Mouse (Mus musculus) lung, postnatal 14 days (tissue): ENCODE measurements at regions not wholly inside any gene's neighbourhood (a gene's known extent, or its start where the extent isn't known, plus 50 kb on each side); places are given as distances from the start of the nearest gene placed in this dataset.
A peak's percentile ranks its signal among the peaks of the same experiment; 100 is the strongest.
"Not testable (repeated sequence)": the region's sequence is repeated elsewhere in the genome, so short reads cannot be mapped to it uniquely, and the experiment has no call there.

Source experiments
- DNase-seq: peaks from one replicate; pipeline ENCODE4 v3.0.0; 2021

DNA sequence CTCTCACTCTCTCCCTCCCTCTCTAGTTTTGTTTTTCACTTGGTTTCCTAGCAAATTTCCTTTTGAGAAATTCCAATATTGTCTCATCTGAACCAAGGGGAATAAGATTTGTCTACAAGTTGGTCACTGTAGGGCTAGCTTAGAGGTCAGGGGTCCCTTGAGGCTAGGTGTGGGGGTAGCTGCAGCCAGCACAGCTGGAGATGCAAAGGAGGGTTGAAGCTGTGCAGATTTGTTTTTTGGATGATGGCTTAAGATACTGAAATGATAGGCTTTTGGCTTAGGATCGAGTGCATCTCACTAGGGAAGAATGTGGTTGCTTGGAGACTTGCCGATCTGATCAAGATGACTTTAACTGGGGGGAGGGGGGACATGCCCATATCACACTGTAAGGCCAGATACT is 88.3 kb upstream of the Tmem28 start:
- DNase-seq = no peak

DNA sequence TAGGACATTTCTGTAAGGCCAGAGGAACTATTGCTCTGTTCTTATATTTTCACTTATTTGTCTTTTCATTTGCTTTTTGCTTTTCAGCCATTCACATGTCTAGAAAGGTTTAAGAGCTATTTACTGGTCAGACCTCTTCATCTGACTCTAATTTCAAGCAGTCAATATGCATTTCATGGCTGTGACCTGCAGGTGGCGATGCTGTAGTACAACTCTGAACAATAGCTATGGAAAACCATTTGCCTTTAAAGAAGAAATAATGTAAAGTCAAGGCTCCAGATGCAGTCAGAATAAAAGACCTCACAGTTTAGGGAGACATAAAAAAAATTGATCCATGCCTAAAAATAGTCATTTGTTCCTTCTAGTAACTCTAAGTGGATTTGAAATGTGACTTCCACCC is 95.7 kb upstream of the Tmem28 start:
- DNase-seq = peak; percentile 27

DNA sequence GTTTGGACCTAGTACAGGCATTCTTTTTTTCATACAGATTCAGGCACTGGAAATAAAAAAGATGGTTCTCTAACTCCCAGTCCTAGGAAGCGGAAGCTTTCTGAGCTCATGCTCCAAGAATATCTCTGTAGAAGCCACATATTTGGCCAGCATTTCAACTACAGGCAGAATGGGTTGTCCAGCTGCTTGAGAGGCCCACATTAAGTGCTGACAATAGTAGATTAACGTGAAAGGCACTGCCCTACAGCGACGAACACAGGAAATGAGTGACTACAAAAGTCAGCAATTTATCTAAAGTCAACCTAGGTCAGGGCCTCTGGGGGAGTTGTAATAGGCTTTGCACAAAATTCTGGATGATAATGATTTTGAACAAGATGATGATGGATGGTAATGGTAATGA is 125.5 kb upstream of the Tmem28 start:
- no peak for DNase-seq

DNA sequence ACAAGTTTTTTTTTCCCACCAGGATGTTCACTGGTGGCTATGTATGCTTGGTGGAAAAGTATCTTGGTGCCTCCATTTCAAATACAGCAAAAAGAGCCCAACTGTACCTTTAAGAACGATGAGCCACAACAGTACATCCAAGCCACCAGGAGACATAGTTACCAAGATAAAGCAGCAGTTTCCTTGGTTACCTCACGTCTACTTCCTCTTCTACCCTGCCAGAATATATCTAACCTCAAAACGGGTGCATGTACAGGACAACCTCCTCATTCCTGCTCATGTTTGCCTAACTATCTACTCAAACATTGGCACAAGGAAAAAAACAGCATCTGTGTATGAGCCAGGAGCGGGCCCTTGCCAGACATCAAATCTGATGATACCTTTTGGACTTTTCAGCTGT is 129.8 kb upstream of the Tmem28 start:
- no peak for DNase-seq

DNA sequence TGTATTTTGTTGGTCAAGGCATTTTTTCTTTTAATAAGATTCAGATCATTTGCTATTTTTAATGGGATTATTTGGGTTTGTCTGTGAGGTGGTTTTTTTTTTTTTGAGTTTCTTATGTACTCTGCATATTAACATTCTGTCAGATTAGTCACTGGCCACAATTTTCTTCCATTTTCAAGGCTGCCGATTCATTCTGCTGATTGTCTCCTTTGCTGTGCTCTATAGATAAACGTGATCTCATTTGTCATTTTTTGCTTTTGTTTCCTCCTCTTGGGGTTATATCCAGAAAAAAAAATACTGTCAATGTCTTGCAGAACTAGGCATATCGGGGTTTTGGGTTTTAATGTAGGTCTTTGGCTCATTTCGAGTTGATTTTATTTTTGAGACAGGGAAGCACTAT is 131.1 kb upstream of the Tmem28 start:
- no peak for DNase-seq

DNA sequence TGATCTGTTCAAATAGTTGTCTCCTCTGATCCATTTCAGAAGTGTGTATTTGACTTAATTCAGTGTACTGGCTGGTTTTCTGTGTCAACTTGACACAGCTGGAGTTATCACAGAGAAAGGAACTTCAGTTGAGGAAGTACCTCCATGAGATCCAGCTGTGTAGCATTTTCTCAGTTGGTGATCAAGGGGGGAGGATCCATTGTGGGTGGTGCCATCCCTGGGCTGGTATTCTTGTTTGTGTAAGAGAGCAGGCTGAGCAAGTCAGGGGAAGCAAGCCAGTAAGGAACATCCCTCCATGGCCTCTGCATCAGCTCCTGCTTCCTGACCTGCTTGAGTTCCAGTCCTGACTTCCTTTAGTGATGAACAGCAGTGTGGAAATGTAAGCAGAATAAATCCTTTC is 138.3 kb upstream of the Tmem28 start:
- DNase-seq = not testable (repeated sequence)

DNA sequence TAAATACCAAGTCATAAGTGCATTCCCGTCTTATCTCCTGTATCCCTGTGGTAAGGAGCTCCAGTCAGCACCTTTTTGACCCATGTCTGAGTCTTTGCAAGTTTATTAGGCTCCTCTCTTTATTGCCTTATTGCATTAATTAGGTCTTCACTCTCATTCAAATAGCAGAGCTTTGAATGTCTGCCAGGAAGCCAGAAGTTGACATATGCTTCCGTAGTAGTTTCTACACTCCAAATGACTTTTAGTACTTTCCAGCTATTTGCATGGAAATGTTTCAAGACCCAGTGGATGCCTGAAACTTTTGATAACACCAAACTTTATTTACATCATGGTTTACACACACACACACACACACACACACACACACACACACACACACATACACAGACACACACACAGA is 153.2 kb upstream of the Tmem28 start:
- DNase-seq = no peak

DNA sequence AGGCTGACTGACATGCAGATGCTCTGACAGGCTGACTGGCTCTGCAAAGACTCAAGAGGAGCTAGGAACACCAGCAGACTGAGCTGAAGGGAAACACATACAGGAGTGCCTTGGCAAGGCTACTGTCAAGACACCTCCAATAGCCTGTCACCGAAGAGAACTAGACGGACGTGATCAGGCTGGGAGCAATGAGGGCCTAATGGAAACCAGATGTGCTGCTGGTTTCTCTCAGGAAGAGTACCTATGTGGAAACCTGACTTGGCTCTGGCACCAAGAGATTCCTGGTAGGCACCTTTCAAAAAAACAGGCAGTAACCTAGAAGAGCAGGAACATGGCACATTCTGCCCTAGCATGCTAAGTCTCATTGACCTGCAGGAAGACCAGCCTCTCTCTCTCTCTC is 158.3 kb upstream of the Tmem28 start:
- no peak for DNase-seq

DNA sequence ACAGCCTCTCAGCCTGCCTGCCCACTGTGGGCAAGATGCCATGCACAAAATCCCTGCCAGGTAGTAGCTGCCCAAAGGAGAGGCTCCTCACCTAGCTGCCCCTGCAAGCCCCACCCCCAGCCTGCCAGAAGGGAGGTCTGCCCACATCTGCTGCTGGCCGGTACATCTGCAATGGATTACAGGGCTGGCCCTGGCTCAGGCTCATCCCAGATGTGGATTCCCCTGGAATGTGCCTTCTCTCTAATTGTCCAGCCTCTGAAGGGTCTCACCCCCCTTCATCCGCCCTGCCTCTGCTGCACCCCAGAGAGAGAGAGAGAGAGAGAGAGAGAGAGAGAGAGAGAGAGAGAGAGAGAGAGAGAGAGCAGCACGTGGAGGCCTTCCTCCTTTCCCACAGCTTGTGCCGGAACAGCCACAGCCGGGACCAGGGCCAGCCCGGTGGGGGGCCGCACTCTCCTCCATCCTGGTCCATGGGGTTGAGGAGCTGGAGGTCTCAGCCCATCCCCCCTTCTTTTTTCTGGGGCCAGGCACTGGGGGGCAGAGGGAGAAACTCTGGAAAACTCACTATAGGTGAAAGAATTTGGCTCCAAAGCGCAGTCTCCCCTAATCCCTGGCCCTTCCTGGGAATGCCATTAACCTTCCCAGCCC is 161.2 kb upstream of the Tmem28 start:
- no peak for DNase-seq

DNA sequence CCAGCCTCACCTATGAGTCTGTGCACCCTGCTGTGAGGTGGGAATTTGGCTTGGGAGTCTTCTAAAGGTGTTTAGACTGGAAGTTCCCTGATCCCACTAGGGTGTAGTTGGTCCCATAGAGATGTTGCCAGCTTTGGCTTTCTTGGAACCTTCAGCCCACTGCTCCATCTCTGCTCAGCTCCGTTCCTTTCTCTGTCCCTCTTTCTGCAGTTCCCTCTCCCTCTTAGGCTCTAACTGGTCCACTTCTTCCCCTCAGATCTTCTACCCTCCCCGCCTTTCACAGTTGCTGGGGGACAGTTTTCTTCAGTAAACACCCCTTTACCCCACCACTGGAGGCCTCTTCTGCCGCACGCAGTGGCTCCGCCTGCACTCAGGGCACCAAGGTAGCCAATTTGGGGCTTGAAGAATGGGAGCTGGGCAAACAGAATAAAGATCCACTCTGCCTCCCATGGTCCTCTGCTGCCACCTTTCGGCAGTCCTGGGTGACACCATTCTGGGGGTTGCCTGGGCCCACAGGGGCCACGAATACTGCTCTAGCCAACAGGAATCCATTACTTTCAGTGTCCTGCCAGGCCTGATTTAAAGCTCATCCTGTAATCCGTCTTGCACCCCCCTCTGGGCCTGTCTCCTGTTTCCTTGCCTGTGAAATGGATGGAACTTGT is 162.9 kb upstream of the Tmem28 start:
- DNase-seq = peak; percentile 72

DNA sequence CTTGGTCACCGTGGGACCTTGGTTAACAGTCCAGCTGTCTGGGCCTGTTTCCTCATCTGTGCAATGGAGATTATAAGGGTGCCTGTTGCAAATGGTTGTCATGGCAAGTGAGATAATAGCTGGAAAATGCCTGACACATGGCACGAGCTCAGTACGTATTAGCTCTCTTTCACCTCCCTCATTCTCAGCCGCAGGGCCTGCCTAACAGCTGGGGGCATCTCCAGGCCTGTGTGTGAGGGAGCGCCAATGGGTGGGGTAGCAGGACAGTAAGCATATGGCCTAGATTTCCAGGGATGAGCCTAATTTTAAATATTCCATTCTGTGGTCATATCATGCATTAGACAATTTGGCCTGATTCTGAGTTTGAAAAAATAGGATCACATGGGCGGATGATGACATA is 163.8 kb upstream of the Tmem28 start:
- DNase-seq = no peak

DNA sequence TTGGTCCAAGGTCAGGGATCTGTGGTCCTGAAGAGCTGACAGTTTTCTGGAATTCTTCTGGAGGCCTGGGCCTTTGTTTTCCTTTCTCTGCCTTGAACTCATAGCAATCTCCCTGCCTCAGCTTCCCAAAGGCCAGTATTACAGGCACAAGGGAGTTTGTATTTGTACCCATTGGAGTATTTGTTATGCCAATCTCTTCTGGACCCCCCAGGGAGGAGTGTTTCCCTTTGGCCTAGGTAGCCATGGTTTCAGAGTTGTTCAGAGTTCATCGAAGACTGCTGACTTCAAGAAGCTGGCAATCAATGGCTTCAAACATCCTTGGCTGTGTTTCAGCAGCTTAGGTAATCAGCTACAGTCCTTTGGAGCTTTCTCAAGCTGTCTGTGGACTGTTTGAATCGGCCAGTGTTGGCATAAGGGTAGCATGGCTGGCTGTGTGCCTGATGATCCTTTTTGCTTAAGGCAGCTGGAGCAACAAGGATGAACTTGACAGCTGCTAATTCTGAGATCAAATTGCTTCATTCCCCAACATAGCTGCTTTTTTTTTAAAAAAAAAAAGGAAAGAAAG is 161.2 kb upstream of the Pja1 start:
- peak; percentile 34 for DNase-seq

DNA sequence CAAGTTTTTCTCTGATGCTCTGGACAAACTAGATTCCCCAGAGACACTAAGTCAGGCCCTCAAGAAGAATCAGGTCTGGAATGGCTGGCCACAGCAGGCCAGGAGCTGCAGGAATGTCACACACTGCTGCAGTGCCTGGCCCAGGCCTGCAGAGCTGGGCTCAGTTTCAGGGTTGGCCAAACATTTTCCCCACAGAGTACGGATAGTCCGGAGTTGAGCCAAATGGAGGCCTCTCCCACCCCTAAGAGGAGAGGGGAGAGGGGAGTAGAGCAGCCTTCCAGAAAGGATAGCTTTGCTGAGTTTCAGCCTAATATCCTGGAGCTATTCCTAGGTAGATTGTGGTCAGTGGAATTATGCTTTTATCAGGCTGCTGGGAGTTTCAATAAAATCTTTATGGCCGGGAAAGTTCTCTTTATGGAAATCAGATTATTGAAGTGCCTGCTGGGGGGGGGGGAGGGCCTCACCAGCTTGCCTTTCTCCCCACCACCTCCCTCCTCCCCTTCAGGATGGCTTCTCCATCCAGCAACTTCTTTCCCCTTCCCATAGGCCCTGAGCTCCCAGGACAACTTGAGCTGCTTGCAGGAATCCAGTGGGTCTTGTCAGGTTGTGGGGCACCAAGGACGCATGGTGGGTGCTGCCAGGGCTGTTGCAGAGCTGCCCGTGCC is 153.6 kb upstream of the Pja1 start:
- DNase-seq = no peak

DNA sequence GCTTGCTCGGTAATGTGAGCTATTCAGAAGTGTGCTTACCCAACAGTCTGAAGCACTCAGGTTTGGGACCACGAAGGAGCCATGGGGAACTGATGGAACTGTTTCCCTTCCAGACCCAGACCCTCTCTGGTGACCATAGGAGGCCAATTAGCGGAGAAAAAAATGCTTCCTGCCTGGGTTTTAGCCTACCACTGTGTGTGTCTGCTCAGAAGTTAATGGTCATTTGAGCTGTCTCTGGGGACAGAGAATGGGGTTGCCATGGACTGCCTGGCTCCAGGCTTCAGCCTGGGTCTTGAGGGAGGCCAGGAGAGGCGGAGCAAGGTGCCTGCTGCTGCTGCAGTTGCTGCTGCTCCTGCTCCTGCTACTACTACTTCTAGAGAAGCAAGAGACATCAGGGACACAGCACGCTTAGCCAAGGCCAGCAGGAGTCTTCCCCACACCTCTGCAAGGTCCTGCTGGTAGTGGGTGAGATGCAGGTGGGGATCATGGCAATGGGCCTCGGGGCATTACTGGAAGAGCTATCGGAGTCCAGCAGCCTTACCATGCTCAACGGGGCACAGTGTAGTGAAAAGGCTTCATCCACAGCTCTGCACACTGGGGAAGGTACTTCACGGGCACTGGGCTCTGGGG is 141.2 kb upstream of the Pja1 start:
- no peak for DNase-seq

DNA sequence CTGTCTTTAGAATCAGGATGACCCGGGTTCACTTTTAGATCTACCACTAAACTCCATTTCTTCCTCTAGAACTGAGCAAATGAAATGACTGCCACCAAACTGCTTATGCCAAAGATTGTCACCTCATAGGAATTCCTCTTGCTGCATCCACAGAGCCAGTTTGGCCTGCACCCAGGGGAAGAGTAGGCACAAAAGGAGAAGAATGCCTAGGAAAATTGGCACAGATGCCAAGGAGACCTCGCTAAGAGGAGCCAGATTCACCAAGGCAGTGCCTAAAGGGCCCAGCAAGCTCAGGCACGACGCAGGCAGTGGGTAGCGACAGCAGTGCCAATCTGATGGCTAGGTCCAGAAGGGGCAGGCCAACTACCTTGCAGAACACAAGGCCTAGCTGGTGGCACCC is 139.0 kb upstream of the Pja1 start:
- DNase-seq = no peak

DNA sequence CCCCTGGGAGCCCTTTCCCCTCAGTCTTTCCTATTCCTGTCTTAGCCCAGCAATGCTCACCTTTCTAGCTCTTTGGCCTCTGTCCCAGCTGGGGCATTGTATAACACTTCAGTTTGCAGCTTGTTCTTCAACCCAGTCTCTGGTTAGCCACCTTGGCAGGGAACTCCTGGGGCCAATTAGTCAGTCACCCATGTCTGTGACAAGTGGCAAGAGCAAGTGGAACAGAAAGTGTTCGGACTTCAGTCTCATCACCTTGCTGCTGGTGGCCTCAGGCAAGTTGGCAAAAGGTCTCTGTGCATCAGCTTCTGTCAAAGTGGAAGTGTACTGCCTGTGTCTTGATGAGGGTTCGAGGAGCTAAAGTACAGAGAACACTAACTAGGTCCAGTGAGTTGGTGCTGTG is 138.5 kb upstream of the Pja1 start:
- no peak for DNase-seq

DNA sequence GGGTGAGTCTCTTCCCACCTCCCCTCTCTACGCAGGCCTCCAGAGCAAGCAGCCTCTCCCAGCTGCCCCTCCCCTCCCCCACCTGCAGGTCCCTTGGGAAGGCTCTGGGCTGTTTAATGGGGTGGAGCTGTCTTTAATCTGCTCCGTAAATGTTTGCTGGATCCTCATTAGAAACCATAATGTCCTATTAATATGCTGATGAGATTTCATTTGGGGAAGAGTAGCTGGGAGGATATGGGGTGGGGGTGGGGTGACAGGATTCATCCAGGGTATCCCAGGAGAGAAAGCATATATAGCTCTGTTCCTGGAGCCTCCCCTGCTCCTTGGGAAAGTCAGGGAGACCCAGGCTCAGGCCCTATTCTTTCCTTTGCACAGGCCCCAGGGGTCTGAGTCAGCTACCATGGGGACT is 137.2 kb upstream of the Pja1 start:
- no peak for DNase-seq

DNA sequence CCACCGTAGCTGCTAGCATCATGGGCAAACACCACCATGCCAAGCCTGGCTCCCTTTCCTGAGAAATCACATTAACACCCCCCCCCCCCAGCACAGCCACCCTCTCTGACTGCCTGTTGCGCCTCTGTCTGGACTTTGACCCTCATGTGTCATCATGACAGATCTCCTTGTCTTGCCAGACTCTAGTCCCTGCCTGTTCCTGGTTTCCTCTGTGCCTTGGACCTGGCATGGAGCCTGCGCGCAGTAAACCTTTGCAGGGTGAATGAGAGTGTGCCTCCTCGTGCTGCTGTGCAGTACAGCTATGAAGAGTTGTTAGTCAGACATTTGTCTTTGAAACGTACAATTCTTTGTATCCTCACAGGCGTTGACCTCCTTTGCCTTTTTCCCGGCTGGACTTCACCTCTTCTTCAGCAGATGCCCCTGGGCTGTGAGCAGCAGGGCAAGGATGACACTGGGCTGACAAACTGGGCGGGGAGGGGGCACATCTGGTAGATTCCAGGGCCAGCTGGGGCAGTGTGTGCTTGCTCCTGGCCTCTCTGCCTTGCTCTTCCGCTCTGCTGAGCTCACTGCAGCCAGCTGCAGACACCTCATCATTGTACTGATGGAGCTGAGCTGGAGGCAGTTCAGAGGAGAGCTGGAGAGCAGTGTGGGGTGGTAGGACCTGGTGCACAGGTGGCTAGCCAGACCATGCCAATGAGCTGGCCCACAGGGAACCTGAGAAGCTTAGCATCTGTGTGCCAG is 134.2 kb upstream of the Pja1 start:
- DNase-seq = no peak

DNA sequence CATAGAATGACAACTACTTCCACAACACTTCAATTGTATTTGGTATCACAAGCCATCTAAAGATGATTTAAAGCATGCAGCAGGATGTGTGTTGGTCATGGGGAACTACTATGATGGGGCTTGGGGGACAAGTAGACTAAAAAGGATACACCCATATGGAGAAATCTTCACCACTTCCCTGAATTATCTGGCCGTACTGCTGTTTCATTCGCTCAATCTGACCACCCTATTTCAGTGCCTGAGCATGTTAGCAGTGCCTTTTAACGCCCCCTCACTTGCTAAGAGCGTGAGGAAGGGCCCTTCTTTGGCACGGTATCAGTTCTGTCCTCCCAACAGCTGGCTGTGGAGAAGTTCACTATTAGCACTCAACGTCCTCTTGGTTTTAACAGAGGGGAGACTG is 132.6 kb upstream of the Pja1 start:
- DNase-seq = no peak

DNA sequence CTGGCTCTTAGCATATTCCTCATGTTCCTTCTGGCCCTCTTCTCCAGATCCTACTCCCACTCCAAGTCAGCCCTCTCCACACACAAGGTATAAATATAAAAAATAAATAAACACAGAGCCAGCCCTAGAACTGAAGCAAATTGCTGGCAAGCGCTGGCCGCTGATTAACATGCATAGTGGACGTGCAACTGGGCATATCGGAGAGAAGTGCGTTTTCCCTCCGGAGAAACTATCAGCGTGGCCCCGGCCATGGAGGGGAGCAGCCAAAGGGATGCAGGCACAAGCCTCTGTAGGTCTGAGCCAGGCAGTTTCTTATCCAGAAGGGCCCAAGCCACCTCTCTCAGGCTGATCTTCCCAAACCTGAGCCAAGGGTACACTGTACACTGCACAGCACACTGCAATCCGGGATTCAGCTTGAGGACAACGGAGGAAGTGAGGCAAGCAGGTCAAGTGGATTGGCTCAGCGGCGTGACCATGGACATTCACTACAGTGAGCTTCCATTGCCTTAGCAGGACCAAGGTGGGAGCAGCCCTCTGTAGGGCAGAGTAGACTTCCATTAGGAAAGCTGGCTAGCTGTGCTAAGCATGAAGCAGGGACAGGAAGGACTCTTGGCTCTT is 131.3 kb upstream of the Pja1 start:
- DNase-seq = no peak

DNA sequence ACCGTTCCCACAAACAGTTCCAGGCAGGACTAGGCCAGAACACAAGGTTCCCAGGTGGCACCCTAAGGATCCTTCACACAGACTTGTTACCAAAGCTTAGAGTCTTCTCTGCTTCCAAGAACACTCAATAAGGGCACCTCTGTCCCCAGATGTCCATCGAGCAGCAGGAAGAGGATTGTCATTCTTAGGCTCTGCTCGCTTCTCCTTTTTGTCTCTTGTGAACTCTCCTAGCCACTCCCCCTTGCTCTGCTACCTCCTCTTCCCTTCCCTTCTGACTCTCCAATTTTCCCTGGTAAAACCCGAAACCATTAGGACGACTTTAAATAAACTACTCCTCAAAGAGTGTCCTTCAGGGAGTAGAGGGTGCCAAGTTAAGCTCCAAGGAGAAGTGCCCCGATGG is 124.4 kb upstream of the Pja1 start:
- no peak for DNase-seq

DNA sequence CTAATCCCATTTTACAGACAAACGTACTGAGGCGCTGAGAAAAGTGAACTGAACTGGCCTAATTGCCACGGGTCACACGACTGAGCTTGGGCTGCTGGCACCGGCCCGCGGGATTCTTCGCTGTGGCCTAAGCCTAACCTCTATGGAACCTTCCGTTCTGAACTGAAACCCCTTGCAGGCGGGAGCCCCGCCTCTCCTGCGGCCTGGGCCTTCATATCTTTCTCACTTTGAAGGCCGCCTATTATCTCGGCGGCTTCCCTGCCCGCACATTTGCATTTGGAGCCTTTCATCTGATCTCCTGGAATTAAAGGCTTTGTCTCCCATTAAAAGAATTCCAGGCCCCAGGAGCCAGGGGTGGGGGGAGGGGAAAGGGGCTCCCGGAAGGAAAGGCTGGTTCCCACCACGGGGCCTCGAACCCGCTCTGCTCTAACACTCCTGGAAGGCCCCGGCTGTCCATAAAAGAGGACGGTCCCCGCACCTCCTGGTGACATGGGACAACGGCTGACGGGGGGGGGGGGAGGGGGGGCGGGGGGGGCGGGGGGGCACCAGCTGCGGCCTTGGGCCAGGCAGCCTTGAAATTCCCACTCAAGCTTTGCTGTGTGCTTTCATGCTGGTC is 122.9 kb upstream of the Pja1 start:
- DNase-seq = no peak
